Mouse (Mus musculus): ENCODE measurements at regions not wholly inside any gene's neighbourhood (a gene's known extent, or its start where the extent isn't known, plus 50 kb on each side); places are given as distances from the start of the nearest gene placed in this dataset.

GRCm38 (mm10) chr15:61294616-61295015, 371.8 kb upstream of the A1bg start:
- Histone ChIP-seq H3K27ac (no peak overlapping the region), H3K4me2 (replicated peaks) (no peak overlapping the region), H3K9me3 (no peaks in the 10 kb centered on the region), H3K36me3 (no peaks in the 10 kb centered on the region), H3K4me1 (no peaks in the 10 kb centered on the region), H3K27me3 (no peaks in the 10 kb centered on the region), H3K4me3 (no peak overlapping the region), H3K9ac (no peak overlapping the region)
- no peak for ATAC-seq (ENCODE audit: low FRiP score, low read depth)
- 84% methylated on average over 2 of the region's 2 CpGs for WGBS

GRCm38 (mm10) chr15:61294131-61294530, 371.3 kb upstream of the A1bg start:
- WGBS = 83% methylated on average over 4 of the region's 4 CpGs
- H3K27ac ChIP-seq = no peak overlapping the region

GRCm38 (mm10) chr15:61268766-61269165, 346.0 kb upstream of the A1bg start:
- Histone ChIP-seq H3K27me3 (no peaks in the 10 kb centered on the region), H3K27ac (no peak overlapping the region), H3K9ac (no peak overlapping the region), H3K4me2 (replicated peaks) (no peak overlapping the region), H3K36me3 (no peaks in the 10 kb centered on the region), H3K4me1 (no peaks in the 10 kb centered on the region), H3K4me3 (no peak overlapping the region), H3K9me3 (no peaks in the 10 kb centered on the region)
- no peak for ATAC-seq (ENCODE audit: low FRiP score, low read depth)
- WGBS = 54% methylated on average over 4 of the region's 4 CpGs

More at GRCm38 (mm10) chr15:61294131-61294530, 371.3 kb upstream of the A1bg start:
- no peak for ATAC-seq (ENCODE audit: low FRiP score, low read depth)
- Histone ChIP-seq H3K4me2 (replicated peaks) (no peak overlapping the region), H3K4me1 (no peaks in the 10 kb centered on the region), H3K36me3 (no peaks in the 10 kb centered on the region), H3K9ac (no peak overlapping the region), H3K4me3 (no peak overlapping the region), H3K9me3 (no peaks in the 10 kb centered on the region), H3K27me3 (no peaks in the 10 kb centered on the region)

GRCm38 (mm10) chr15:61259047-61259446, 336.2 kb upstream of the A1bg start:
- Histone ChIP-seq H3K9me3 (no peaks in the 10 kb centered on the region), H3K4me2 (replicated peaks) (no peak overlapping the region), H3K9ac (no peak overlapping the region), H3K36me3 (no peaks in the 10 kb centered on the region), H3K4me1 (no peaks in the 10 kb centered on the region), H3K27ac (no peak overlapping the region), H3K4me3 (no peak overlapping the region), H3K27me3 (no peaks in the 10 kb centered on the region)
- no peak for ATAC-seq (ENCODE audit: low FRiP score, low read depth)
- 44% methylated on average over 2 of the region's 2 CpGs for WGBS

- H3K27me3 ChIP-seq = no peaks in the 10 kb centered on the region
- H3K4me2 ChIP-seq (replicated peaks) = no peak overlapping the region
- peaks cover 14% of the 10 kb centered on the region for H3K4me1 ChIP-seq
- H3K36me3 ChIP-seq = no peaks in the 10 kb centered on the region
- no peaks in the 10 kb centered on the region for H3K9me3 ChIP-seq
- no peak overlapping the region for H3K27ac ChIP-seq
- 76% methylated on average over 2 of the region's 2 CpGs for WGBS
- no peak overlapping the region for H3K4me3 ChIP-seq
- ATAC-seq (ENCODE audit: low FRiP score, low read depth) = no peak
- H3K9ac ChIP-seq = no peak overlapping the region
These were observed 321.7 kb upstream of the A1bg start for GRCm38 (mm10) chr15:61244511-61244910.

- no peak for ATAC-seq (ENCODE audit: low FRiP score, low read depth)
These were observed 319.4 kb upstream of the A1bg start for GRCm38 (mm10) chr15:61242161-61242681.

GRCm38 (mm10) chr15:61241741-61242140, 318.9 kb upstream of the A1bg start:
- peaks cover 22% of the 10 kb centered on the region for H3K4me1 ChIP-seq
- 95% methylated on average over 1 of the region's 1 CpGs for WGBS
- H3K4me2 ChIP-seq (replicated peaks) = no peak overlapping the region
- H3K27me3 ChIP-seq = no peaks in the 10 kb centered on the region
- ATAC-seq (ENCODE audit: low FRiP score, low read depth) = no peak
- H3K4me3 ChIP-seq = no peak overlapping the region
- no peak overlapping the region for H3K9ac ChIP-seq
- no peaks in the 10 kb centered on the region for H3K36me3 ChIP-seq
- no peak overlapping the region for H3K27ac ChIP-seq
- no peaks in the 10 kb centered on the region for H3K9me3 ChIP-seq

More at GRCm38 (mm10) chr15:61242161-61242681, 319.4 kb upstream of the A1bg start:
- Histone ChIP-seq H3K9ac (no peak overlapping the region), H3K27me3 (no peaks in the 10 kb centered on the region), H3K4me1 (peaks cover 22% of the 10 kb centered on the region), H3K36me3 (no peaks in the 10 kb centered on the region), H3K27ac (no peak overlapping the region), H3K4me3 (no peak overlapping the region), H3K9me3 (no peaks in the 10 kb centered on the region), H3K4me2 (replicated peaks) (no peak overlapping the region)
- 51% methylated on average over 2 of the region's 2 CpGs for WGBS

GRCm38 (mm10) chr15:61240344-61240743, 317.5 kb upstream of the A1bg start:
- 0 out of 2 replicates have a peak overlapping the region, but pooled peaks have one; percentile 19 for H3K4me2 ChIP-seq (replicated peaks)
- 0 out of 2 replicates have a peak, but pooled peaks have one; percentile 32 for ATAC-seq (ENCODE audit: low FRiP score, low read depth)
- no peak overlapping the region for H3K9ac ChIP-seq
- H3K4me1 ChIP-seq = peaks cover 22% of the 10 kb centered on the region
- no peaks in the 10 kb centered on the region for H3K9me3 ChIP-seq
- no peak overlapping the region for H3K4me3 ChIP-seq
- H3K27me3 ChIP-seq = no peaks in the 10 kb centered on the region
- H3K36me3 ChIP-seq = no peaks in the 10 kb centered on the region
- peak overlapping the region; percentile 44; the same call in 1 of the 2 replicates for H3K27ac ChIP-seq

- Histone ChIP-seq H3K9ac (no peak overlapping the region), H3K4me2 (replicated peaks) (peak overlapping the region; percentile 19; the same call in 1 of the 2 replicates), H3K4me3 (no peak overlapping the region), H3K36me3 (no peaks in the 10 kb centered on the region), H3K27ac (peak overlapping the region; percentile 11; the same call in 1 of the 2 replicates), H3K9me3 (no peaks in the 10 kb centered on the region), H3K4me1 (peaks cover 22% of the 10 kb centered on the region), H3K27me3 (no peaks in the 10 kb centered on the region)
- 36% methylated on average over 7 of the region's 7 CpGs for WGBS
- no peak for ATAC-seq (ENCODE audit: low FRiP score, low read depth)
These were observed 316.6 kb upstream of the A1bg start for GRCm38 (mm10) chr15:61239414-61239813.

GRCm38 (mm10) chr15:61238996-61239395, 316.2 kb upstream of the A1bg start:
- 63% methylated on average over 10 of the region's 12 CpGs for WGBS
- H3K27ac ChIP-seq = peak overlapping the region; percentile 11
- peak; percentile 15; the same call in 1 of the 2 replicates for ATAC-seq (ENCODE audit: low FRiP score, low read depth)
- no peak overlapping the region for H3K9ac ChIP-seq
- H3K27me3 ChIP-seq = no peaks in the 10 kb centered on the region
- no peaks in the 10 kb centered on the region for H3K9me3 ChIP-seq
- peaks cover 22% of the 10 kb centered on the region for H3K4me1 ChIP-seq
- peak overlapping the region; percentile 19; the same call in 1 of the 2 replicates for H3K4me2 ChIP-seq (replicated peaks)
- no peak overlapping the region for H3K4me3 ChIP-seq
- H3K36me3 ChIP-seq = no peaks in the 10 kb centered on the region

GRCm38 (mm10) chr15:61229579-61229978, 306.8 kb upstream of the A1bg start:
- H3K9ac ChIP-seq = no peak overlapping the region
- no peak overlapping the region for H3K27ac ChIP-seq
- 65% methylated on average over 3 of the region's 3 CpGs for WGBS
- H3K4me1 ChIP-seq = no peaks in the 10 kb centered on the region
- H3K36me3 ChIP-seq = no peaks in the 10 kb centered on the region
- no peak for ATAC-seq (ENCODE audit: low FRiP score, low read depth)
- H3K4me2 ChIP-seq (replicated peaks) = no peak overlapping the region
- H3K4me3 ChIP-seq = no peak overlapping the region
- H3K27me3 ChIP-seq = no peaks in the 10 kb centered on the region
- H3K9me3 ChIP-seq = no peaks in the 10 kb centered on the region

GRCm38 (mm10) chr15:61222923-61223322, 300.1 kb upstream of the A1bg start:
- Histone ChIP-seq H3K27me3 (no peaks in the 10 kb centered on the region), H3K9me3 (no peaks in the 10 kb centered on the region), H3K9ac (no peak overlapping the region), H3K4me2 (replicated peaks) (no peak overlapping the region), H3K36me3 (no peaks in the 10 kb centered on the region), H3K4me1 (no peaks in the 10 kb centered on the region), H3K27ac (no peak overlapping the region), H3K4me3 (no peak overlapping the region)
- WGBS = 57% methylated on average over 1 of the region's 1 CpGs
- ATAC-seq (ENCODE audit: low FRiP score, low read depth) = no peak

- Histone ChIP-seq H3K4me2 (replicated peaks) (no peak overlapping the region), H3K36me3 (no peaks in the 10 kb centered on the region), H3K9ac (no peak overlapping the region), H3K27ac (no peak overlapping the region), H3K4me3 (no peak overlapping the region), H3K27me3 (no peaks in the 10 kb centered on the region), H3K4me1 (no peaks in the 10 kb centered on the region), H3K9me3 (no peaks in the 10 kb centered on the region)
- ATAC-seq (ENCODE audit: low FRiP score, low read depth) = no peak
These were observed 287.3 kb upstream of the A1bg start for GRCm38 (mm10) chr15:61210161-61210560.

All from limb, embryonic 13.5 days (tissue).